8 mouse cellular contexts compared by ENCODE assay signal in the genomic region with DNA sequence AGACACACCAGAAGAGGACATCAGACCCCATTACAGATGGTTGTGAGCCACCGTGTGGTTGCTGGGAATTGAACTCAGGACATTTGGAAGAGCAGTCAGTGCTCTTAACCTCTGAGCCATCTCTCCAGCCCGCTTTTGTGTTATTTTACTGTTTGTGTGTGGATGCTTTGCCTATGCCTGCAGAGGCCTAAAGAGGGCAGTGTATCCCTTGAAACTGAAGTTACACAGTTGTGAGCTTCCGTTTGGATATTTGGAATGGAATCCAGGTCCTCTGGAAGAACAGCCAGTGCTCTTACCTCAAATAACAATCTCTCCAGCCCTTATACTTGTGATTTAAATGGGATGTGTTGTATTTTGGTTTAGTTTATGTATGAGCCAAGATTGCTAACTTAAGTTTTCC.
A peak's percentile ranks its signal among the peaks of the same experiment; 100 is the strongest.
DNase-seq lines count a peak whose midpoint lies in the region; ATAC-seq and TF ChIP-seq lines count a peak whose summit lies in the region.
"Not testable (repeated sequence)": the region's sequence is repeated elsewhere in the genome, so short reads cannot be mapped to it uniquely, and the experiment has no call there.

No protein-coding gene starts in this region.

- not testable (repeated sequence) for H3K27ac ChIP-seq in intestine, postnatal 0 days (ENCODE audit: low read depth, low read length); limb, embryonic 14.5 days (replicated peaks; ENCODE audit: low read depth, low read length); spleen, adult 2 months (ENCODE audit: insufficient read depth, low read length)

- not testable (repeated sequence) for H3K4me3 ChIP-seq in intestine, postnatal 0 days (ENCODE audit: low read depth, low read length); limb, embryonic 14.5 days (replicated peaks; ENCODE audit: low read length); spleen, adult 2 months (ENCODE audit: extremely low read depth, insufficient read depth, insufficient read length)

- not testable (repeated sequence) for TF ChIP-seq POLR2A in limb, embryonic 14.5 days (IDR thresholded peaks at IDR 0.05; ENCODE audit: borderline replicate concordance, extremely low read depth, insufficient read depth, insufficient read length); spleen, adult 2 months (IDR thresholded peaks at IDR 0.05; ENCODE audit: low read depth, low read length)

- 65% methylated on average over 3 of the region's 3 CpGs for WGBS in intestine, postnatal 0 days
- WGBS in limb, embryonic 14.5 days: 69% methylated on average over 3 of the region's 3 CpGs
- WGBS in spleen, adult 2 months: 89% methylated on average over 3 of the region's 3 CpGs

- H3K9me3 ChIP-seq in intestine, postnatal 0 days (ENCODE audit: control insufficient read depth); limb, embryonic 14.5 days (ENCODE audit: control insufficient read depth, low read length): not testable (repeated sequence)

- not testable (repeated sequence) for H3K9ac ChIP-seq in intestine, postnatal 0 days (ENCODE audit: low read depth, low read length); limb, embryonic 14.5 days (ENCODE audit: low read depth, low read length, severe bottlenecking)

- H3K4me2 ChIP-seq in intestine, postnatal 0 days (replicated peaks; ENCODE audit: low read depth); limb, embryonic 14.5 days (replicated peaks; ENCODE audit: low read depth, low read length, severe bottlenecking): not testable (repeated sequence)

- not testable (repeated sequence) for H3K4me1 ChIP-seq in intestine, postnatal 0 days (replicated peaks; ENCODE audit: control insufficient read depth, insufficient read depth, low read length); limb, embryonic 14.5 days (ENCODE audit: control insufficient read depth, insufficient read depth, low read length); spleen, adult 2 months (ENCODE audit: control insufficient read depth, insufficient read depth, insufficient read length)

- peak; percentile 71 for TF ChIP-seq CTCF in intestine, postnatal 0 days (IDR thresholded peaks at IDR 0.05; ENCODE audit: low read depth)
- TF ChIP-seq CTCF in spleen, adult 2 months (IDR thresholded peaks at IDR 0.05; ENCODE audit: extremely low read depth, insufficient read depth, insufficient read length, insufficient replicate concordance): peak; percentile 1; the same call in 1 of the 2 replicates

- H3K36me3 ChIP-seq in intestine, postnatal 0 days (ENCODE audit: control insufficient read depth, insufficient read depth): peaks cover 75% of the 10 kb centered on the region
- peaks cover 81% of the 10 kb centered on the region for H3K36me3 ChIP-seq in limb, embryonic 14.5 days (ENCODE audit: control insufficient read depth, insufficient read depth, low read length)
- H3K36me3 ChIP-seq in spleen, adult 2 months (ENCODE audit: control insufficient read depth, insufficient read depth, low read length): peaks cover 72% of the 10 kb centered on the region

- not testable (repeated sequence) for ATAC-seq in intestine, postnatal 0 days; limb, embryonic 14.5 days (ENCODE audit: low FRiP score, low read depth)

- H3K27me3 ChIP-seq in intestine, postnatal 0 days (replicated peaks; ENCODE audit: control insufficient read depth, insufficient read depth, low read length); limb, embryonic 14.5 days (ENCODE audit: control insufficient read depth, insufficient read depth, low read length); spleen, adult 2 months (ENCODE audit: control insufficient read depth, insufficient read depth, low read length): not testable (repeated sequence)

- DNase-seq in 3T3-L1 (ENCODE audit: low read depth, low spot score) (peak; percentile 56), NIH3T3 (ENCODE audit: low read depth) (peak; percentile 56)
- peak; percentile 59 for DNase-seq in embryo, embryonic 11 days
- peak; percentile 39 to 46 for DNase-seq in heart, adult 18-20 months
- peak; percentile 36 for DNase-seq in limb, embryonic 14.5 days (ENCODE audit: low spot score)
- DNase-seq in lung, postnatal 36 days: peak; percentile 52
- DNase-seq in spleen, adult 2 months (ENCODE audit: low read depth in 1 of 2, low spot score in 2 of 2): not testable (repeated sequence)
